Mouse (Mus musculus): ENCODE data around the gene Sdc1. TPM values are rescaled to one million over a fixed set of nuclear protein-coding genes. Genes with fewer than 3 reads are reported as not detected.

Sdc1 gene
- polyA plus RNA-seq, 2 experiments, result 238 to 268 TPM

DNA sequence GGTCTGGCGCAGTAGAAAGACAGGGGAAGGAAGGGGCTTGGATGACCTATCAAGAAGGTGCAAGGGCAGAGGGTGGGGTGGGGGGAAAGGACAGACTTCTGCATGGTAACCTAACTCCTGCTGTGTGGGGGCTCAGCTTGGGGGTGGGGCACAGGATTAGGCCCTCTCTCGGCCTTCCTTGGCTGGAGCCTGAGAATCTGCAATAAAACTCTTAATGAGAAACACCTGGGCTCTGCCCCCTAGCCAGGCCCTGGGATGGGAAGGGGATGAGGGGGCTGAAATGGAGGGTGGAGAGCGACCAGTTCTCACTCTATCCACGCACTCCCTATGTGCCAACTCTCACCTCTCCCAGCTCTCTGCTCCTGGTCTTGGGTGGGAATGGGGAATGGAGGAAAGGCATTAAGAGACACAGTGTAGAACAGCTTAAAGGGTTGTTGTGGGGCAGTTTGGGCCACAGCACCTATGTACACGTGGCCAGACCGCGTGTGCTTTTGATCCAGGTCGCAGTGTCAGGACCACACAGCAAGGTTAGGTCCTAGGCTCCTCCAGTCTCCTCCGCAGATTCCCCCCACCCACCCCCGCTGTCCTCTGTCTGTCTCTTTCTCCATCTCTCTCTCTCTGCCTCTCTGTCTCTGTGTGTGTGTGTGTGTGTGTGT is 32.4 kb downstream of the Sdc1 start:
- Histone ChIP-seq H3K27ac (replicated peaks; ENCODE audit: low read depth, low read length) (peak overlapping the region; percentile 43; the same call in 1 of the 2 replicates), H3K4me2 (replicated peaks; ENCODE audit: low read depth, low read length, severe bottlenecking) (0 out of 2 replicates have a peak overlapping the region, but pooled peaks have one; percentile 13)

DNA sequence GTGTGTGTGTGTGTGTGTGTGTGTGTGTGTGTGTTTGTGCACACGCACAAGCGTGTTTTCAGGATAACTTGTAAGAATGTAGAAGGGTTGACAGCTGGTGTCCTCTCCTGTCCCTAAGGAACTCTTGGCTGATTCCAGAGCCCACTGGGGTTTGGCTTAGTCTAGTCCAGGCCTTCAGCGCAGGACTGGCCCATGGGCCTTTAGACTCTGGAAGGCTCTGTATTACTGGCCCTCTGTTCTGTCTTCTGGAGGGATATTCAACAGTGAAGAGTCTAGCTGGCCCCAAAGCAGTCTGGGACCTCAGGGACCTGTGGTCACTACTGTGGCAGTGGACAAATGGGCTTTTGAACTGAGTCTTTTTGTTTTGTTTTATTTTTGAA is 32.9 kb downstream of the Sdc1 start:
- Histone ChIP-seq H3K4me3 (replicated peaks; ENCODE audit: low read length) (no peak overlapping the region), H3K27me3 (ENCODE audit: control insufficient read depth, insufficient read depth, low read length) (no peaks in the 10 kb centered on the region), H3K36me3 (ENCODE audit: control insufficient read depth, insufficient read depth, low read length) (no peaks in the 10 kb centered on the region), H3K9me3 (ENCODE audit: control insufficient read depth, low read length) (no peaks in the 10 kb centered on the region), H3K9ac (ENCODE audit: low read depth, low read length, severe bottlenecking) (no peak overlapping the region), H3K27ac (replicated peaks; ENCODE audit: low read depth, low read length) (0 out of 2 replicates have a peak overlapping the region, but pooled peaks have one; percentile 43), H3K4me2 (replicated peaks; ENCODE audit: low read depth, low read length, severe bottlenecking) (no peak overlapping the region), H3K4me1 (ENCODE audit: control insufficient read depth, insufficient read depth, low read length) (peaks cover 42% of the 10 kb centered on the region)
- DNase-seq (ENCODE audit: low spot score) (no peak), ATAC-seq (ENCODE audit: low FRiP score, low read depth) (no peak)
- WGBS, result 64% methylated on average over 3 of the region's 3 CpGs
- no peak for TF ChIP-seq POLR2A (IDR thresholded peaks at IDR 0.05; ENCODE audit: borderline replicate concordance, extremely low read depth, insufficient read depth, insufficient read length)

More for the DNA sequence above, 32.4 kb downstream of the Sdc1 start:
- H3K4me3 ChIP-seq (replicated peaks; ENCODE audit: low read length), result no peak overlapping the region
- H3K9ac ChIP-seq (ENCODE audit: low read depth, low read length, severe bottlenecking), result no peak overlapping the region
- no peaks in the 10 kb centered on the region for H3K9me3 ChIP-seq (ENCODE audit: control insufficient read depth, low read length)
- TF ChIP-seq POLR2A (IDR thresholded peaks at IDR 0.05; ENCODE audit: borderline replicate concordance, extremely low read depth, insufficient read depth, insufficient read length), result no peak
- no peaks in the 10 kb centered on the region for H3K36me3 ChIP-seq (ENCODE audit: control insufficient read depth, insufficient read depth, low read length)
- 22% methylated on average over 10 of the region's 10 CpGs for whole genome bisulfite sequencing
- H3K4me1 ChIP-seq (ENCODE audit: control insufficient read depth, insufficient read depth, low read length), result peaks cover 46% of the 10 kb centered on the region
- peak; percentile 60; the same call in 1 of the 2 replicates for ATAC-seq (ENCODE audit: low FRiP score, low read depth)
- H3K27me3 ChIP-seq (ENCODE audit: control insufficient read depth, insufficient read depth, low read length), result no peaks in the 10 kb centered on the region
- DNase-seq (ENCODE audit: low spot score), result peak; percentile 63

DNA sequence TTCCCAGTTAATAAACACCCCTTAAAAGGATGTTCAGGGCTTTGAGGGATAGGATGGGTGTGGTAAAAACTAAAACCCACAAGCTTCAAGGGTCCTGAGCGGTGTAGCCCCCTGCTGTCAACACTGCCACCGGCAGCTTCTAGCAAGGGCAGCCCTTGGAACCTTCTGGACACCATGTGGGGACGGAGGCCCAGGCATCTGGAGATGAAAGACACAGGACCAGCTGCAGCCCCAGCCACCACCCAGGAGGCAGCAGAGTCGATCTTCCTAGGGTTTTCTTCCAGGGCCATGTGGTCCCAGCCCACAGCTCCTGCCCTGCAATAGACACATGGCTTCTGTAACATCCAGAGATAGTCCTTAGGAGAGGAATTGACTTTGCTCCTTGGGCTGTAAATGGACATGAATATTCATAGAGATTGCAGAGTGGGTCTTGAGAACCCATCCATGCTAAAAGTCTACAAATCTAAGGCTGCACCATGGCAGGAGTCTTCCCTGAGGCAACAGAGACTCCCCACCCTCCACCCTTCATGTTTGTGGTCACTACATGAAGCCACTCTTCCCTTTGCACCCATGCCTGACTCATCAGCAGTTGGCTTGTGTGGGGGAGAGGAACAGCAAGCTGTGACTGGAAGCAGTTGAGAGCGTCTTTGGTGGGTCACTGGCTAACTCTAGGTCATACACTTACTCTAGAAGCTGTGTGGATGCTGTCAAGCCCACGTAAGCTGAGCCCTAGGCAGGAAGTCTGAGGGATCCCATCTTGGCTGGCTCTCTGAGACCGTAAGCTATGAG is 34.0 kb downstream of the Sdc1 start:
- Histone ChIP-seq H3K4me3 (replicated peaks; ENCODE audit: low read length) (no peak overlapping the region), H3K27ac (replicated peaks; ENCODE audit: low read depth, low read length) (no peak overlapping the region), H3K36me3 (ENCODE audit: control insufficient read depth, insufficient read depth, low read length) (no peaks in the 10 kb centered on the region), H3K9me3 (ENCODE audit: control insufficient read depth, low read length) (no peaks in the 10 kb centered on the region), H3K4me2 (replicated peaks; ENCODE audit: low read depth, low read length, severe bottlenecking) (no peak overlapping the region), H3K27me3 (ENCODE audit: control insufficient read depth, insufficient read depth, low read length) (no peaks in the 10 kb centered on the region), H3K9ac (ENCODE audit: low read depth, low read length, severe bottlenecking) (no peak overlapping the region), H3K4me1 (ENCODE audit: control insufficient read depth, insufficient read depth, low read length) (peaks cover 32% of the 10 kb centered on the region)
- ATAC-seq (ENCODE audit: low FRiP score, low read depth) (no peak), DNase-seq (ENCODE audit: low spot score) (no peak)
- no peak for TF ChIP-seq POLR2A (IDR thresholded peaks at IDR 0.05; ENCODE audit: borderline replicate concordance, extremely low read depth, insufficient read depth, insufficient read length)
- 57% methylated on average over 7 of the region's 7 CpGs for WGBS

DNA sequence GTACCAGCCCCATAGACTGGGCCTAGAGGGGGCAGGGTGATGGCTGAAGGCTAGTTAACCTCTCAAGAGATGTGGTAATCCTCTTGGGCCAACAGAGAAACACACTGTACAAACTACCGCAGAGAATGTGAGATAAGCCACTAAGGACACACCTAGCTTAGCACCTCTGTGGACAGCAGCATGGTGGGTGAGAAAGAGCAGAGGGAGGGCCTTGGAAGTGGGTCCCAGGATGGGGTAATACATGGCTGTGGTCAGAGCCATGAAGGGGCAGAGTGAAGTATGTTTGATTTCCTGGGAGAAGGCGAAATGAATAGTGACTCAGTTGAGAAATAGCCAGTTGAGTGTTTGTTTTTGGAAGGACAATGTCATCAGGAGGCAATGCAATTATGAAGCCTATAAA is 38.0 kb downstream of the Sdc1 start:
- Histone ChIP-seq H3K4me2 (replicated peaks; ENCODE audit: low read depth, low read length, severe bottlenecking) (no peak overlapping the region), H3K27me3 (ENCODE audit: control insufficient read depth, insufficient read depth, low read length) (no peaks in the 10 kb centered on the region), H3K4me3 (replicated peaks; ENCODE audit: low read length) (no peak overlapping the region), H3K9ac (ENCODE audit: low read depth, low read length, severe bottlenecking) (no peak overlapping the region), H3K27ac (replicated peaks; ENCODE audit: low read depth, low read length) (no peak overlapping the region), H3K36me3 (ENCODE audit: control insufficient read depth, insufficient read depth, low read length) (no peaks in the 10 kb centered on the region), H3K9me3 (ENCODE audit: control insufficient read depth, low read length) (no peaks in the 10 kb centered on the region), H3K4me1 (ENCODE audit: control insufficient read depth, insufficient read depth, low read length) (peaks cover 8% of the 10 kb centered on the region)
- 80% methylated on average over 2 of the region's 2 CpGs for WGBS
- TF ChIP-seq POLR2A (IDR thresholded peaks at IDR 0.05; ENCODE audit: borderline replicate concordance, extremely low read depth, insufficient read depth, insufficient read length), result no peak
- no peak for ATAC-seq (ENCODE audit: low FRiP score, low read depth)
- DNase-seq (ENCODE audit: low spot score), result no peak

DNA sequence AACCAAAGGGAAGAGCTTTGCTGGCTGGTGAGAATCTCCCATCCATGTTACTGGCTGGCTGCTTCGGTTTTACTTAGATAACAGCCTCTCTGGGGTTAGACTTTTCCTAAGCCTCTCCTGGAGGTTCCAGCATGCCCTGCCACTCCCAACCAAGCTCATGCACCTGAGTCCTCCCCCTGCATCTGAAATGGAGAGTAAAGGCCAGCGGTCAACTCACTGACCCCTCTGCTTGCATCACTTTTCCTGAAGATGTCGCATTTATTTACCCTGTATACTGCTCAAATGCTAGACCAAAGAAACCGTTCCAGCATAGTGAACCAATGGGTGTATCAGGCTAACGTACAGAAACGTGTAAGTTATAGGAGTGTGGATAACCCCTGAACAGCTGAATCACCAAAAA is 38.5 kb downstream of the Sdc1 start:
- WGBS, result 91% methylated on average over 6 of the region's 6 CpGs
- Histone ChIP-seq H3K27me3 (ENCODE audit: control insufficient read depth, insufficient read depth, low read length) (no peaks in the 10 kb centered on the region), H3K4me2 (replicated peaks; ENCODE audit: low read depth, low read length, severe bottlenecking) (no peak overlapping the region), H3K9ac (ENCODE audit: low read depth, low read length, severe bottlenecking) (no peak overlapping the region), H3K9me3 (ENCODE audit: control insufficient read depth, low read length) (no peaks in the 10 kb centered on the region), H3K27ac (replicated peaks; ENCODE audit: low read depth, low read length) (no peak overlapping the region), H3K4me1 (ENCODE audit: control insufficient read depth, insufficient read depth, low read length) (0 out of 2 replicates have a peak, but pooled peaks cover 5% of the 10 kb centered on the region), H3K36me3 (ENCODE audit: control insufficient read depth, insufficient read depth, low read length) (no peaks in the 10 kb centered on the region), H3K4me3 (replicated peaks; ENCODE audit: low read length) (no peak overlapping the region)
- DNase-seq (ENCODE audit: low spot score), result no peak
- ATAC-seq (ENCODE audit: low FRiP score, low read depth), result no peak
- TF ChIP-seq POLR2A (IDR thresholded peaks at IDR 0.05; ENCODE audit: borderline replicate concordance, extremely low read depth, insufficient read depth, insufficient read length), result no peak

Data from limb, embryonic 14.5 days (tissue).